Mouse (Mus musculus) c-Kit-positive CD71-negative TER-119-negative erythroid progenitor cells, embryonic 14.5 days (primary cell): ENCODE data around the gene Gm10375.
"Not testable (repeated sequence)": the region's sequence is repeated elsewhere in the genome, so short reads cannot be mapped to it uniquely, and the experiment has no call there.

Source experiments
- DNase-seq: peaks from one replicate; pipeline ENCODE4 v3.0.0-alpha.2; 2013; ENCODE audit warnings: low read depth

Gm10375 gene

GRCm38 (mm10) chr14:43607913-43608312, at the start of gene Gm10375:
TSS of gene Gm10375 (minus strand) at chr14:43608013.
- not testable (repeated sequence) for DNase-seq

DNA sequence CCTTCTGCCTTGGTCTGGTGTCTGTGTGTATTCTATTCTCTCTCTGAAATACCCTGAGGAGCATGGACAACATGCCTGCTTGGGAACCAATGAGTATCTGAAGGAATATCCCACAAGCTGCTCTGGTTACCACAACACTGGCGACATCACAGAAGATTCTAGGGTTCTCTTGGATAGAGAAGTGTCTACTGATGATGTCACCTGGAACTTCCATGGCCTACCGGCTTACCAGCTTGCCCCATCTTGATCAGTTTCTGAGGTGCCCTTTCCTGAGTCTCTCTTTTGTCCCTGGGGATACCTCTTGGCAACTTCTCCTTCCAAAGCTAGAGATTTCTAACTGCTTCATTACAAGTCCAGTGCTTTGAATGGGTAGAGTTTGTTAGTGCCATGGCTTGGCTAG, 28.8 kb downstream of the Gm10375 start, which contains the start of gene Gm17654:
Gene Gm17654, minus strand, starts transcription at position 101 of the 400 bp plus-strand sequence.
- not testable (repeated sequence) for DNase-seq

DNA sequence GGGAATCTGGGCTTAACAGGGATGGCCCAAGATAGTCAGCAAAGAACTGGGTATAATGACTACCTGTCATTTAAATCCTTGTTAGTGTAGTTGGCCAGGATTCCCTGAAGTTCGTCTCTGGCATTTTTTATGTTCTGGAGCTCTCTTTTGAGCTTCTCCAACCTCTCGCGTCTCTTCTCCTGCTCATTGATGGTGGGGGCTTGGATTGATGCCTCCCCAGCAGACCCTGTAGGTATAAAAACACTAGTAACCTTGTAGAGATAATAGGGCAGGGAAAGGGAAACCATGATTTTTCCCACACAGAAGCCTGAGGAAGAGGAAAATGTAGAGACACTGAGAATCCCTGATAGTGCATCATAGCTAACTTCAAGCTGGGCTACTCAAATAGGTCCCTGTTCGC, 29.8 kb downstream of the Gm10375 start:
- not testable (repeated sequence) for DNase-seq
